Mouse (Mus musculus) spleen, adult 2 months (tissue): ENCODE measurements at regions not wholly inside any gene's neighbourhood (a gene's known extent, or its start where the extent isn't known, plus 50 kb on each side); places are given as distances from the start of the nearest gene placed in this dataset.

Source experiments
- CTCF ChIP-seq: fragments of 200-500 bp; IDR thresholded peaks from 2 replicates; pipeline ENCODE4 v1.5.1; 2011; ENCODE audit warnings: mild to moderate bottlenecking, inconsistent platforms; ENCODE audit not compliant: insufficient read depth, insufficient read length, insufficient replicate concordance; ENCODE audit errors: extremely low read depth
- POLR2A ChIP-seq: fragments of 200-500 bp; IDR thresholded peaks from 2 replicates; pipeline ENCODE4 v1.6.1; 2011; ENCODE audit warnings: low read depth, low read length, inconsistent platforms

GRCm38 (mm10) chr9:117836696-117837380, 203.5 kb upstream of the Azi2 start:
- TF ChIP-seq CTCF (no peak), POLR2A (no peak)
